Mouse (Mus musculus) cerebellum, adult 8-10 months (tissue): ENCODE results near the gene Prkce.

Source experiments
- DNase-seq: peaks from one replicate; pipeline ENCODE4 v3.0.0; 2022

Gene Prkce

GRCm38 (mm10) chr17:86651091-86651490, 483.5 kb downstream of the Prkce start:
- no peak for DNase-seq

- DNase-seq: no peak
These were observed 485.2 kb downstream of the Prkce start for GRCm38 (mm10) chr17:86652751-86653150.

GRCm38 (mm10) chr17:86656369-86656768, 488.8 kb downstream of the Prkce start:
- no peak for DNase-seq

GRCm38 (mm10) chr17:86662301-86662700, 494.7 kb downstream of the Prkce start:
- no peak for DNase-seq

GRCm38 (mm10) chr17:86663471-86663870, 495.9 kb downstream of the Prkce start:
- no peak for DNase-seq

GRCm38 (mm10) chr17:86667836-86668600, 500.4 kb downstream of the Prkce start:
- no peak for DNase-seq

GRCm38 (mm10) chr17:86669641-86670373, 502.2 kb downstream of the Prkce start:
- no peak for DNase-seq

- DNase-seq: no peak
These were observed 503.1 kb downstream of the Prkce start for GRCm38 (mm10) chr17:86670731-86671130.

- DNase-seq: no peak
These were observed 507.4 kb downstream of the Prkce start for GRCm38 (mm10) chr17:86674971-86675370.

- no peak for DNase-seq
These were observed 508.8 kb downstream of the Prkce start for GRCm38 (mm10) chr17:86676336-86676735.

- no peak for DNase-seq
These were observed 509.3 kb downstream of the Prkce start for GRCm38 (mm10) chr17:86676909-86677308.

GRCm38 (mm10) chr17:86685263-86685662, 517.7 kb downstream of the Prkce start:
- no peak for DNase-seq

- no peak for DNase-seq
These were observed 519.4 kb downstream of the Prkce start for GRCm38 (mm10) chr17:86687021-86687420.

- no peak for DNase-seq
These were observed 523.3 kb downstream of the Prkce start for GRCm38 (mm10) chr17:86690871-86691390.

GRCm38 (mm10) chr17:86697751-86698150, 530.2 kb downstream of the Prkce start:
- no peak for DNase-seq

- DNase-seq: no peak
These were observed 535.8 kb downstream of the Prkce start for GRCm38 (mm10) chr17:86703336-86703735.

GRCm38 (mm10) chr17:86705236-86705635, 537.7 kb downstream of the Prkce start:
- DNase-seq: no peak

- no peak for DNase-seq
These were observed 538.9 kb downstream of the Prkce start for GRCm38 (mm10) chr17:86706467-86706866.
